Mouse (Mus musculus) embryo, embryonic 11.5 days (tissue): ENCODE measurements around the gene Plin5.

Experiments
- DNase-seq: peaks from one replicate; pipeline ENCODE4 v3.0.0-alpha.2; 2012; ENCODE audit warnings: low read depth, low spot score

Gene Plin5

GRCm38 (mm10) chr17:56133457-56134363 is 16.3 kb upstream of the Plin5 start:
- DNase-seq = no peak

GRCm38 (mm10) chr17:56132661-56133060 is 15.3 kb upstream of the Plin5 start:
- no peak for DNase-seq

- DNase-seq = no peak
Measured at GRCm38 (mm10) chr17:56131814-56132213, 14.4 kb upstream of the Plin5 start.

- DNase-seq = no peak
Measured at GRCm38 (mm10) chr17:56131136-56131535, 13.7 kb upstream of the Plin5 start.

- no peak for DNase-seq
Measured at GRCm38 (mm10) chr17:56128246-56128645, 10.8 kb upstream of the Plin5 start.

GRCm38 (mm10) chr17:56126175-56126574 is 8.8 kb upstream of the Plin5 start:
- no peak for DNase-seq

GRCm38 (mm10) chr17:56125276-56125630 is 7.9 kb upstream of the Plin5 start:
- DNase-seq = no peak

- no peak for DNase-seq
Measured at GRCm38 (mm10) chr17:56124377-56125275, 7.2 kb upstream of the Plin5 start.

- DNase-seq = no peak
Measured at GRCm38 (mm10) chr17:56123681-56124340, 6.4 kb upstream of the Plin5 start.

GRCm38 (mm10) chr17:56123161-56123560 is 5.8 kb upstream of the Plin5 start:
- DNase-seq = no peak

- no peak for DNase-seq
Measured at GRCm38 (mm10) chr17:56121826-56122225, 4.4 kb upstream of the Plin5 start, which contains the start of gene Lrg1. Gene Lrg1, minus strand, starts transcription at chr17:56122001.

- DNase-seq = no peak
Measured at GRCm38 (mm10) chr17:56119981-56120880, 2.8 kb upstream of the Plin5 start.

GRCm38 (mm10) chr17:56119431-56119830 is 2.0 kb upstream of the Plin5 start:
- no peak for DNase-seq

- DNase-seq = no peak
Measured at GRCm38 (mm10) chr17:56116193-56116592, 1.2 kb downstream of the Plin5 start.

- DNase-seq = no peak
Measured at GRCm38 (mm10) chr17:56112743-56113142, 4.7 kb downstream of the Plin5 start.

GRCm38 (mm10) chr17:56111864-56112263 is 5.5 kb downstream of the Plin5 start:
- DNase-seq = peak; percentile 54

GRCm38 (mm10) chr17:56111021-56111420 is 6.4 kb downstream of the Plin5 start:
- no peak for DNase-seq

- DNase-seq = no peak
Measured at GRCm38 (mm10) chr17:56110571-56110970, 6.8 kb downstream of the Plin5 start.

GRCm38 (mm10) chr17:56109219-56110051 is 8.0 kb downstream of the Plin5 start, which contains the start of gene Plin4:
Gene Plin4, minus strand, starts transcription at chr17:56109803.
- DNase-seq = no peak
